Mouse (Mus musculus): Measurements from ENCODE around the gene H2-Aa. TPM values are rescaled to one million over a fixed set of nuclear protein-coding genes. Genes with fewer than 3 reads are reported as not detected.

The H2-Aa gene
- total and polyA plus RNA-seq, 3 experiments, result not detected

DNA sequence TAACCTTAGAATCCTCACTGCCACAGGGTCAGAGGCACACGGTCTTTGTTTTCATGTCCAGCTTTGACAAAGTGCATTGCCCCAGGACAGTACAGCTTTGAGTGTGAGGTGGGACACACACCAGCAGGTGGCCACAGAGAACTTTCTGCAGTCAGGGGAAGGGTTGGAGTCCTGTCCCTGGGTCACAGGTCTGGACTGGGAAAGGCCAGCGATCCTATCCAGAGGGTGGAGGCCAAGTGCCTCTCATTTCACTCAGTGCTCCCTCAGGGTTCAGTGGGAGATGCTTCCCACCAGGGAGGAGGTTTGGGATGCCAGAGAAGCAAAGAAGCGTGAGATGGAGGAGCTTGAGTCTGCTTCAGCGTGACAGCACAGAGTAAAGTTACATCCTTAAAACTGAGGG lies 36.0 kb downstream of the H2-Aa start:
- Histone ChIP-seq H3K4me3 (ENCODE audit: control insufficient read depth in 1 of 2, insufficient read depth in 1 of 2, low read depth in 2 of 2, low read length in 2 of 2) (no peak overlapping the region), H3K9ac (ENCODE audit: control insufficient read depth, low read depth, low read length, poor library complexity, severe bottlenecking) (no peak overlapping the region), H3K27ac (ENCODE audit: control insufficient read depth, low read depth, low read length) (no peak overlapping the region), H3K36me3 (ENCODE audit: control insufficient read depth in 1 of 2, insufficient read depth in 2 of 2, low read length in 2 of 2) (no peaks in the 10 kb centered on the region), H3K79me2 (ENCODE audit: control insufficient read depth, insufficient read depth, low read length, poor library complexity) (no peaks in the 10 kb centered on the region), H3K27me3 (ENCODE audit: control insufficient read depth in 1 of 2, insufficient read depth in 2 of 2, low read length in 2 of 2) (peaks cover 5 to 11% of the 10 kb centered on the region in 2 experiments), H3K4me1 (ENCODE audit: control insufficient read depth in 1 of 2, insufficient read depth in 2 of 2, low read length in 2 of 2) (no peaks in the 10 kb centered on the region), H3K9me3 (replicated peaks; ENCODE audit: insufficient read depth, low read length) (no peaks in the 10 kb centered on the region)
- TF ChIP-seq RAD21 (IDR thresholded peaks at IDR 0.05; ENCODE audit: low read depth, low read length) (peak; percentile 16), CHD2 (IDR thresholded peaks at IDR 0.05; ENCODE audit: low read length) (no peak), ZMIZ1 (IDR thresholded peaks at IDR 0.05; ENCODE audit: low read depth, low read length) (no peak), NRF1 (IDR thresholded peaks at IDR 0.05; ENCODE audit: insufficient read depth, low read depth, low read length, poor library complexity, severe bottlenecking) (no peak), TAL1 (IDR thresholded peaks at IDR 0.05; ENCODE audit: low read length) (no peak), MXI1 (IDR thresholded peaks at IDR 0.05; ENCODE audit: low read depth, low read length) (no peak), CTCF (IDR thresholded peaks at IDR 0.05 in 2 of 3, conservative IDR thresholded peaks at IDR 0.05 in 1 of 3; ENCODE audit: control insufficient read depth in 1 of 3, insufficient read depth in 1 of 3, low read depth in 2 of 3, low read length in 3 of 3, poor library complexity in 1 of 3, severe bottlenecking in 1 of 3) (peak in 2 of 3 experiments; percentile 26 to 37; a peak in 4 of 6 replicates), SIN3A (IDR thresholded peaks at IDR 0.05; ENCODE audit: low read length) (no peak)
- no peak for DNase-seq (ENCODE audit: low read depth, low spot score)

DNA sequence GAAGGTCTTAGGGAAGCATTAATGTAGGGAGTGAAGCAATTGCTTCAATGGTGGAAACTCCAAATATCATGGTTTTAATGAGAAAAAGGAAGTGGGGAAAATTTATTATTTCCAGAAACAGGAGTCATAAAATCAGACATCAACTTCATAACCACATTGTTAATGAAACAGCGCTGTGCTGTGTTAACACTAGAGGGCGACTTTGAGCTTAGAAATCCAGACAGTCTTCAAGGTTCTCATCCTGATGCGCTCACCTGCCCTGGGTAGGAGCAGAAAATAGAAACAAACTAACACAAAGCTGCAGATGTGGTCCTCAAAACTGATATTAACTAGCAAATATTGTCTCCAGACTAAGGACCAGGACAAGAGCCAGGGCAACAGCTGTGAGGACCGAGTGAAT lies 37.7 kb downstream of the H2-Aa start:
- TF ChIP-seq SIN3A (IDR thresholded peaks at IDR 0.05; ENCODE audit: low read length) (no peak), ZC3H11A (IDR thresholded peaks at IDR 0.05; ENCODE audit: low read depth, low read length) (peak; percentile 77), MYB (IDR thresholded peaks at IDR 0.05; ENCODE audit: low read depth, low read length) (no peak), RAD21 (IDR thresholded peaks at IDR 0.05; ENCODE audit: low read depth, low read length) (peak; percentile 79), MEF2A (IDR thresholded peaks at IDR 0.05; ENCODE audit: extremely low read depth, insufficient replicate concordance, low read depth, low read length, poor library complexity, severe bottlenecking) (no peak), EP300 (IDR thresholded peaks at IDR 0.05; ENCODE audit: low read depth in 1 of 2, low read length in 2 of 2) (no peak), POLR2AphosphoS5 (IDR thresholded peaks at IDR 0.05; ENCODE audit: borderline replicate concordance, low read depth, low read length) (no peak), POLR2A (IDR thresholded peaks at IDR 0.05; ENCODE audit: control insufficient read depth in 1 of 2, insufficient read depth in 1 of 2, low read depth in 1 of 2, low read length in 2 of 2, poor library complexity in 1 of 2) (no peak), RCOR1 (IDR thresholded peaks at IDR 0.05; ENCODE audit: low read depth, low read length) (no peak), SMC3 (IDR thresholded peaks at IDR 0.05; ENCODE audit: low read depth, low read length) (peak; percentile 88), CTCF (IDR thresholded peaks at IDR 0.05 in 2 of 3, conservative IDR thresholded peaks at IDR 0.05 in 1 of 3; ENCODE audit: control insufficient read depth in 1 of 3, insufficient read depth in 1 of 3, low read depth in 2 of 3, low read length in 3 of 3, poor library complexity in 1 of 3, severe bottlenecking in 1 of 3) (peak; percentile 40 to 85 (median 67)), JUND (IDR thresholded peaks at IDR 0.05; ENCODE audit: low read depth, low read length) (no peak), TCF12 (IDR thresholded peaks at IDR 0.05; ENCODE audit: low read depth, low read length) (no peak), BHLHE40 (IDR thresholded peaks at IDR 0.05; ENCODE audit: borderline replicate concordance, low read depth, low read length) (0 out of 2 replicates have a peak, but pooled peaks have one; percentile 27), E2F4 (IDR thresholded peaks at IDR 0.05; ENCODE audit: borderline replicate concordance, low read depth, low read length) (no peak), MAFK (IDR thresholded peaks at IDR 0.05; ENCODE audit: borderline replicate concordance, low read depth, low read length) (no peak), CHD2 (IDR thresholded peaks at IDR 0.05; ENCODE audit: low read length) (no peak), CHD1 (IDR thresholded peaks at IDR 0.05; ENCODE audit: low read depth, low read length) (no peak), UBTF (IDR thresholded peaks at IDR 0.05; ENCODE audit: borderline replicate concordance, insufficient read depth, low read depth, low read length) (no peak), GABPA (IDR thresholded peaks at IDR 0.05; ENCODE audit: low read depth, low read length) (no peak), USF1 (IDR thresholded peaks at IDR 0.05; ENCODE audit: low read depth, low read length) (no peak)
- DNase-seq (ENCODE audit: low read depth, low spot score), result peak; percentile 69
- H3K9me3 ChIP-seq (replicated peaks; ENCODE audit: insufficient read depth, low read length), result no peaks in the 10 kb centered on the region

More for the DNA sequence above, 37.7 kb downstream of the H2-Aa start:
- H3K9ac ChIP-seq (ENCODE audit: control insufficient read depth, low read depth, low read length, poor library complexity, severe bottlenecking), result no peak overlapping the region
- no peaks in the 10 kb centered on the region for H3K36me3 ChIP-seq (ENCODE audit: control insufficient read depth in 1 of 2, insufficient read depth in 2 of 2, low read length in 2 of 2)
- no peak overlapping the region for H3K4me3 ChIP-seq (ENCODE audit: control insufficient read depth in 1 of 2, insufficient read depth in 1 of 2, low read depth in 2 of 2, low read length in 2 of 2)
- H3K4me1 ChIP-seq (ENCODE audit: control insufficient read depth in 1 of 2, insufficient read depth in 2 of 2, low read length in 2 of 2), result no peaks in the 10 kb centered on the region
- peaks cover 5 to 12% of the 10 kb centered on the region in 2 experiments for H3K27me3 ChIP-seq (ENCODE audit: control insufficient read depth in 1 of 2, insufficient read depth in 2 of 2, low read length in 2 of 2)
- H3K79me2 ChIP-seq (ENCODE audit: control insufficient read depth, insufficient read depth, low read length, poor library complexity), result no peaks in the 10 kb centered on the region
- no peak overlapping the region for H3K27ac ChIP-seq (ENCODE audit: control insufficient read depth, low read depth, low read length)

All from MEL (cell line).